Mouse (Mus musculus): ENCODE measurements around the gene Ifnl3. TPM values are rescaled to one million over a fixed set of nuclear protein-coding genes. Genes with fewer than 3 reads are reported as not detected.
"Not testable (repeated sequence)": the region's sequence is repeated elsewhere in the genome, so short reads cannot be mapped to it uniquely, and the experiment has no call there.

Ifnl3 gene
- polyA plus RNA-seq, 1 experiment from 2014 or later: not detected

- no peak for ATAC-seq
- Histone ChIP-seq H3K36me3 (replicated peaks; ENCODE audit: insufficient read depth, low read length) (no peaks in the 10 kb centered on the region), H3K27ac (ENCODE audit: low read depth) (no peak overlapping the region), H3K4me2 (ENCODE audit: low read depth, low read length) (no peak overlapping the region), H3K4me3 (ENCODE audit: low read depth, low read length) (no peak overlapping the region), H3K27me3 (ENCODE audit: insufficient read depth, low read length) (peaks cover 6% of the 10 kb centered on the region; the same call in 1 of the 2 replicates), H3K9ac (replicated peaks) (no peak overlapping the region), H3K9me3 (ENCODE audit: low read length) (no peaks in the 10 kb centered on the region), H3K4me1 (ENCODE audit: insufficient read depth) (peaks cover 5% of the 10 kb centered on the region; the same call in 1 of the 2 replicates)
- TF ChIP-seq CTCF (IDR thresholded peaks at IDR 0.05; ENCODE audit: low read depth) (no peak), EP300 (IDR thresholded peaks at IDR 0.05; ENCODE audit: low read depth) (no peak)
- DNase-seq: peak; percentile 23
- WGBS (ENCODE audit: insufficient replicate concordance): 7% methylated on average over 16 of the region's 16 CpGs
Measured at GRCm38 (mm10) chr7:28488030-28488491, 34.6 kb upstream of the Ifnl3 start.

GRCm38 (mm10) chr7:28490410-28490809 is 32.2 kb upstream of the Ifnl3 start:
- H3K4me2 ChIP-seq (ENCODE audit: low read depth, low read length): 0 out of 2 replicates have a peak overlapping the region, but pooled peaks have one; percentile 18
- ATAC-seq: peak; percentile 77
- peaks cover 5% of the 10 kb centered on the region; the same call in 1 of the 2 replicates for H3K4me1 ChIP-seq (ENCODE audit: insufficient read depth)

GRCm38 (mm10) chr7:28490903-28491302 is 31.7 kb upstream of the Ifnl3 start:
- Histone ChIP-seq H3K4me2 (ENCODE audit: low read depth, low read length) (0 out of 2 replicates have a peak overlapping the region, but pooled peaks have one; percentile 18), H3K4me3 (ENCODE audit: low read depth, low read length) (no peak overlapping the region)

More at GRCm38 (mm10) chr7:28490410-28490809, 32.2 kb upstream of the Ifnl3 start:
- H3K36me3 ChIP-seq (replicated peaks; ENCODE audit: insufficient read depth, low read length): no peaks in the 10 kb centered on the region
- peak; percentile 79 for TF ChIP-seq CTCF (IDR thresholded peaks at IDR 0.05; ENCODE audit: low read depth)
- TF ChIP-seq EP300 (IDR thresholded peaks at IDR 0.05; ENCODE audit: low read depth): no peak
- no peak overlapping the region for H3K4me3 ChIP-seq (ENCODE audit: low read depth, low read length)
- H3K9me3 ChIP-seq (ENCODE audit: low read length): no peaks in the 10 kb centered on the region
- no peak overlapping the region for H3K27ac ChIP-seq (ENCODE audit: low read depth)
- peak; percentile 73 for DNase-seq
- WGBS (ENCODE audit: insufficient replicate concordance): 5% methylated on average over 10 of the region's 10 CpGs
- peaks cover 6% of the 10 kb centered on the region; the same call in 1 of the 2 replicates for H3K27me3 ChIP-seq (ENCODE audit: insufficient read depth, low read length)
- H3K9ac ChIP-seq (replicated peaks): no peak overlapping the region

GRCm38 (mm10) chr7:28492310-28492709 is 30.3 kb upstream of the Ifnl3 start:
- H3K27me3 ChIP-seq (ENCODE audit: insufficient read depth, low read length): peaks cover 6% of the 10 kb centered on the region; the same call in 1 of the 2 replicates
- TF ChIP-seq CTCF (IDR thresholded peaks at IDR 0.05; ENCODE audit: low read depth): no peak
- no peak for TF ChIP-seq EP300 (IDR thresholded peaks at IDR 0.05; ENCODE audit: low read depth)
- 81% methylated on average over 8 of the region's 8 CpGs for WGBS (ENCODE audit: insufficient replicate concordance)
- no peaks in the 10 kb centered on the region for H3K36me3 ChIP-seq (replicated peaks; ENCODE audit: insufficient read depth, low read length)
- H3K4me3 ChIP-seq (ENCODE audit: low read depth, low read length): no peak overlapping the region
- no peak overlapping the region for H3K9ac ChIP-seq (replicated peaks)
- H3K9me3 ChIP-seq (ENCODE audit: low read length): no peaks in the 10 kb centered on the region
- no peak overlapping the region for H3K4me2 ChIP-seq (ENCODE audit: low read depth, low read length)
- peaks cover 5% of the 10 kb centered on the region; the same call in 1 of the 2 replicates for H3K4me1 ChIP-seq (ENCODE audit: insufficient read depth)
- no peak for DNase-seq
- ATAC-seq: no peak
- no peak overlapping the region for H3K27ac ChIP-seq (ENCODE audit: low read depth)

More at GRCm38 (mm10) chr7:28490903-28491302, 31.7 kb upstream of the Ifnl3 start:
- no peaks in the 10 kb centered on the region for H3K9me3 ChIP-seq (ENCODE audit: low read length)
- H3K4me1 ChIP-seq (ENCODE audit: insufficient read depth): peaks cover 5% of the 10 kb centered on the region; the same call in 1 of the 2 replicates
- H3K27me3 ChIP-seq (ENCODE audit: insufficient read depth, low read length): peaks cover 6% of the 10 kb centered on the region; the same call in 1 of the 2 replicates
- no peak overlapping the region for H3K27ac ChIP-seq (ENCODE audit: low read depth)
- H3K9ac ChIP-seq (replicated peaks): no peak overlapping the region
- H3K36me3 ChIP-seq (replicated peaks; ENCODE audit: insufficient read depth, low read length): no peaks in the 10 kb centered on the region
- DNase-seq (no peak), ATAC-seq (no peak)
- no peak for TF ChIP-seq CTCF (IDR thresholded peaks at IDR 0.05; ENCODE audit: low read depth)
- no peak for TF ChIP-seq EP300 (IDR thresholded peaks at IDR 0.05; ENCODE audit: low read depth)
- WGBS (ENCODE audit: insufficient replicate concordance): 40% methylated on average over 14 of the region's 14 CpGs

GRCm38 (mm10) chr7:28495426-28495825 is 27.2 kb upstream of the Ifnl3 start:
- no peak overlapping the region for H3K9ac ChIP-seq (replicated peaks)
- H3K4me2 ChIP-seq (ENCODE audit: low read depth, low read length): no peak overlapping the region
- ATAC-seq (no peak), DNase-seq (no peak)
- no peaks in the 10 kb centered on the region for H3K27me3 ChIP-seq (ENCODE audit: insufficient read depth, low read length)
- 78% methylated on average over 11 of the region's 11 CpGs for WGBS (ENCODE audit: insufficient replicate concordance)
- no peaks in the 10 kb centered on the region for H3K4me1 ChIP-seq (ENCODE audit: insufficient read depth)
- H3K4me3 ChIP-seq (ENCODE audit: low read depth, low read length): no peak overlapping the region
- H3K36me3 ChIP-seq (replicated peaks; ENCODE audit: insufficient read depth, low read length): no peaks in the 10 kb centered on the region
- H3K9me3 ChIP-seq (ENCODE audit: low read length): no peaks in the 10 kb centered on the region
- TF ChIP-seq EP300 (IDR thresholded peaks at IDR 0.05; ENCODE audit: low read depth) (no peak), CTCF (IDR thresholded peaks at IDR 0.05; ENCODE audit: low read depth) (no peak)
- no peak overlapping the region for H3K27ac ChIP-seq (ENCODE audit: low read depth)

GRCm38 (mm10) chr7:28505585-28505984 is 17.1 kb upstream of the Ifnl3 start:
- no peak for ATAC-seq
- no peaks in the 10 kb centered on the region for H3K27me3 ChIP-seq (ENCODE audit: insufficient read depth, low read length)
- TF ChIP-seq CTCF (IDR thresholded peaks at IDR 0.05; ENCODE audit: low read depth) (no peak), EP300 (IDR thresholded peaks at IDR 0.05; ENCODE audit: low read depth) (no peak)
- WGBS (ENCODE audit: insufficient replicate concordance): 5% methylated on average over 5 of the region's 5 CpGs
- H3K4me2 ChIP-seq (ENCODE audit: low read depth, low read length): no peak overlapping the region
- no peaks in the 10 kb centered on the region for H3K36me3 ChIP-seq (replicated peaks; ENCODE audit: insufficient read depth, low read length)
- H3K4me3 ChIP-seq (ENCODE audit: low read depth, low read length): no peak overlapping the region
- peak; percentile 28 for DNase-seq
- no peaks in the 10 kb centered on the region for H3K9me3 ChIP-seq (ENCODE audit: low read length)
- no peak overlapping the region for H3K9ac ChIP-seq (replicated peaks)
- H3K4me1 ChIP-seq (ENCODE audit: insufficient read depth): no peaks in the 10 kb centered on the region
- no peak overlapping the region for H3K27ac ChIP-seq (ENCODE audit: low read depth)

GRCm38 (mm10) chr7:28509121-28509520 is 13.5 kb upstream of the Ifnl3 start:
- H3K9me3 ChIP-seq (ENCODE audit: low read length); H3K4me3 ChIP-seq (ENCODE audit: low read depth, low read length); ATAC-seq; H3K4me1 ChIP-seq (ENCODE audit: insufficient read depth); H3K36me3 ChIP-seq (replicated peaks; ENCODE audit: insufficient read depth, low read length); H3K4me2 ChIP-seq (ENCODE audit: low read depth, low read length); H3K27me3 ChIP-seq (ENCODE audit: insufficient read depth, low read length); H3K9ac ChIP-seq (replicated peaks); DNase-seq; H3K27ac ChIP-seq (ENCODE audit: low read depth): not testable (repeated sequence)
- 60% methylated on average over 2 of the region's 2 CpGs for WGBS (ENCODE audit: insufficient replicate concordance)

- not testable (repeated sequence) for H3K36me3 ChIP-seq (replicated peaks; ENCODE audit: insufficient read depth, low read length); H3K9ac ChIP-seq (replicated peaks); H3K4me3 ChIP-seq (ENCODE audit: low read depth, low read length); H3K9me3 ChIP-seq (ENCODE audit: low read length); ATAC-seq; H3K4me1 ChIP-seq (ENCODE audit: insufficient read depth); DNase-seq; H3K27ac ChIP-seq (ENCODE audit: low read depth); H3K27me3 ChIP-seq (ENCODE audit: insufficient read depth, low read length); H3K4me2 ChIP-seq (ENCODE audit: low read depth, low read length)
- WGBS (ENCODE audit: insufficient replicate concordance): 52% methylated on average over 8 of the region's 8 CpGs
Measured at GRCm38 (mm10) chr7:28510405-28510974, 12.1 kb upstream of the Ifnl3 start, which contains the start of gene Ifnl2. TSS of gene Ifnl2 (minus strand) at chr7:28510455.

All from liver, postnatal 0 days (tissue).